Mouse (Mus musculus) cerebellum, adult 2 months (tissue): ENCODE results near the gene Mrps24.

Experiments
- CTCF ChIP-seq: fragments of 200-500 bp; IDR thresholded peaks from 2 replicates; pipeline ENCODE4 v1.5.1; 2011; ENCODE audit warnings: low read depth, mild to moderate bottlenecking, control low read depth, low read length, moderate library complexity, borderline replicate concordance; ENCODE audit not compliant: insufficient read depth
- POLR2A ChIP-seq: fragments of 200-500 bp; IDR thresholded peaks from 2 replicates; pipeline ENCODE4 v1.6.1; 2011; ENCODE audit warnings: low read length, control low read depth, borderline replicate concordance; ENCODE audit not compliant: insufficient read depth

DNA sequence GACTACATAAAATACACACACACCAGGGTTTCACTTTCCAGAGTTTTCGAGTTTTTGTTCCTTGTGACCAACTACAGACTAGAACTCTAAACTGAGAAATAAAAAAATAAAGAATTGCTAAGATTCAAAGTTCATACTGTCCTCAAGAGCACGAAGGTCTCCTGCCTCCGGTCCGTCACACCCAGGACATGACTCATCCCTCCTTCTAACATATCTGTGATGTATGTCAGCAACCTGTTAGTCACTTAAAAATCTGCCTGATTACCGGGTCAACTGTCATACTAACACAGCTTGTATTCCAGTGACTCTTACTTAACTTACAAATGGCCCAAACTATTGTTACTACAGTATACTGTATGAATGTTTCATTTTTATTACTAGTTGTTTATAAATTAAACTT, 21.7 kb upstream of the Mrps24 start:
- TF ChIP-seq CTCF (no peak), POLR2A (no peak)
